Mouse (Mus musculus): ENCODE data around the gene Bbs9. TPM values are rescaled to one million over a fixed set of nuclear protein-coding genes. Genes with fewer than 3 reads are reported as not detected.

Bbs9 gene
- polyA plus RNA-seq, 1 experiment from 2014 or later: 13.4 TPM

DNA sequence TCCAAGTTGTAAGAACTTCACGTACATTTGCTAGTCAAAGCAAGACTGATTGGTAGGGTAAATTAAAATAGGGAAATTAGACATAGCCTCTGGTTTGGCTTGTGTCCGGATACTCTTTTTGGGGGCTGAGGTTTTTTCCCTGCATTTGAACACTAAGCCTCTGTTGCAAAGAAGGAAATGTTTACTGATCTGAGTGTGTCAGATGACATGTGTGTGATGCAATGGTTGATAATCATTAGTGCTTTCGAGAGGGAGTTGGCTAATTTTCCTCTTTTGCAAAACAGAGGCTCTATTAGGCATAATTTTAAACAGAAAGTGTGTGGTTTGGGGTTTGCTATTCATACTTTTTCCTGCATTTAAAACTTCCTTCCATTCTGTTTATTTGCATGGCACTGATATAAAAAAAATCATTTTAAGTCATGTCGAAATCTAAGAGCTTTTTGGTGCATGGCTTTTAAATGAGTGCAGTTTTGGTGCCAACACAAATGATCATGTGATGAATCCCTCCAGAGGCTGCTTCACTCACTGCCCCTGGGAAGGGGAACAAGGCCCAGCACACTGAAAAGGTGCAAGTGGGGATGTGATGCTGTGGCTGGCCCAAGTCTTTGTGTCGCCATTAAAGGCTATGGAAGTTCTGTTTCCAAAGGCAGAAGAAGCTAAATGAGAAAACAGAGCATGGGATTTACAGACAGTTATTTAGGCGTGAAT, 211.4 kb downstream of the Bbs9 start:
- no peak overlapping the region for H3K4me2 ChIP-seq (ENCODE audit: low read depth, low read length)
- no peak overlapping the region for H3K9ac ChIP-seq (ENCODE audit: low read depth, low read length)
- DNase-seq (ENCODE audit: low spot score) (peak; percentile 12), ATAC-seq (ENCODE audit: low read depth) (no peak)
- no peak overlapping the region for H3K4me3 ChIP-seq (ENCODE audit: low read depth, low read length)
- WGBS: 64% methylated on average over 6 of the region's 6 CpGs
- H3K9me3 ChIP-seq (ENCODE audit: control insufficient read depth, low read length): no peaks in the 10 kb centered on the region
- no peaks in the 10 kb centered on the region for H3K36me3 ChIP-seq (ENCODE audit: control insufficient read depth, insufficient read depth, low read length)
- no peak overlapping the region for H3K27ac ChIP-seq (replicated peaks; ENCODE audit: low read depth, low read length)
- H3K27me3 ChIP-seq (replicated peaks; ENCODE audit: control insufficient read depth, insufficient read depth, low read length): no peaks in the 10 kb centered on the region
- H3K4me1 ChIP-seq (ENCODE audit: control insufficient read depth, insufficient read depth, low read length): peaks cover 10% of the 10 kb centered on the region

DNA sequence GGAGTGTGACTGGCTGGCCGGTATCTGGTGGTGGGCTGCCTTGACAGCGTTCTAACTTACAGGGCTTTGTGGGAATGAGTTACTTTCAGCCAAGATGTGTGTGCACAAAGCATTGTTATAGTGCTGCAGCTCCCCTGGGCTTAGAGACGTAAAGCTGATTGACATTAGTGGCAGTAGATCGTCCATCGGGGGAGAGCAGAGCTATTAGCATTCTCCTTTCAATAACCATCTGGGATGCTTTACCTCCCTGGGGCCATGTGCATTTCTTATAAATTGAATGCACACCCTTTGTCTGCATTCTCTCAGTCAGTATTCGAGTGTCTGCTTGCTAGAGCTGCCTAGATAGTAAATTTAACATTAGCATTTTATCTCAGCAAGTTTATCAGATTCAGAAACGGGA, 214.7 kb downstream of the Bbs9 start:
- Histone ChIP-seq H3K27ac (replicated peaks; ENCODE audit: low read depth, low read length) (no peak overlapping the region), H3K27me3 (replicated peaks; ENCODE audit: control insufficient read depth, insufficient read depth, low read length) (0 out of 2 replicates have a peak, but pooled peaks cover 2% of the 10 kb centered on the region), H3K9ac (ENCODE audit: low read depth, low read length) (no peak overlapping the region), H3K36me3 (ENCODE audit: control insufficient read depth, insufficient read depth, low read length) (no peaks in the 10 kb centered on the region), H3K4me2 (ENCODE audit: low read depth, low read length) (no peak overlapping the region), H3K4me3 (ENCODE audit: low read depth, low read length) (no peak overlapping the region), H3K9me3 (ENCODE audit: control insufficient read depth, low read length) (no peaks in the 10 kb centered on the region), H3K4me1 (ENCODE audit: control insufficient read depth, insufficient read depth, low read length) (0 out of 2 replicates have a peak, but pooled peaks cover 6% of the 10 kb centered on the region)
- DNase-seq (ENCODE audit: low spot score): peak; percentile 6
- WGBS: 36% methylated on average over 7 of the region's 7 CpGs
- no peak for ATAC-seq (ENCODE audit: low read depth)

DNA sequence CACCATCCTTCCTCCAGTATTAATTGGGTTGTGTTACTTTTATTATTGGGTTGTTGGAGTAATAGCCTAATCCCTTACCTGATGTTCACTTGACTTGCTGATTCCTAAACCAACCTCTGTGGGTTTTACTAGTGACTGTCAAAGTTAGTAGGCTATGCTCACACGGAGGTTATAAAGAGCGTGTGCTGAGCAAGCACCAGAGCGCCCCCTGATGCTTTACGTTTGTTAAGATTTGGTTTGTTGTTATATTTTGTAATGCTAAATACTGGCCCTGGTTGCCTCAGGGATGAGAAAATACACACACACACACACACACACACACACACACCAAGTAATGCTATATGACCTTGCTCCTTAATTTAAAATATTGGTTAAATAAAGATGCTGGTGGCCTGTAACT, 219.9 kb downstream of the Bbs9 start:
- Histone ChIP-seq H3K36me3 (ENCODE audit: control insufficient read depth, insufficient read depth, low read length) (0 out of 2 replicates have a peak, but pooled peaks cover 3% of the 10 kb centered on the region), H3K9me3 (ENCODE audit: control insufficient read depth, low read length) (no peaks in the 10 kb centered on the region), H3K4me1 (ENCODE audit: control insufficient read depth, insufficient read depth, low read length) (peaks cover 3% of the 10 kb centered on the region; the same call in 1 of the 2 replicates), H3K4me3 (ENCODE audit: low read depth, low read length) (no peak overlapping the region), H3K27ac (replicated peaks; ENCODE audit: low read depth, low read length) (no peak overlapping the region), H3K27me3 (replicated peaks; ENCODE audit: control insufficient read depth, insufficient read depth, low read length) (0 out of 2 replicates have a peak, but pooled peaks cover 5% of the 10 kb centered on the region), H3K4me2 (ENCODE audit: low read depth, low read length) (no peak overlapping the region), H3K9ac (ENCODE audit: low read depth, low read length) (no peak overlapping the region)
- 95% methylated on average over 4 of the region's 4 CpGs for WGBS
- ATAC-seq (ENCODE audit: low read depth) (no peak), DNase-seq (ENCODE audit: low spot score) (no peak)

DNA sequence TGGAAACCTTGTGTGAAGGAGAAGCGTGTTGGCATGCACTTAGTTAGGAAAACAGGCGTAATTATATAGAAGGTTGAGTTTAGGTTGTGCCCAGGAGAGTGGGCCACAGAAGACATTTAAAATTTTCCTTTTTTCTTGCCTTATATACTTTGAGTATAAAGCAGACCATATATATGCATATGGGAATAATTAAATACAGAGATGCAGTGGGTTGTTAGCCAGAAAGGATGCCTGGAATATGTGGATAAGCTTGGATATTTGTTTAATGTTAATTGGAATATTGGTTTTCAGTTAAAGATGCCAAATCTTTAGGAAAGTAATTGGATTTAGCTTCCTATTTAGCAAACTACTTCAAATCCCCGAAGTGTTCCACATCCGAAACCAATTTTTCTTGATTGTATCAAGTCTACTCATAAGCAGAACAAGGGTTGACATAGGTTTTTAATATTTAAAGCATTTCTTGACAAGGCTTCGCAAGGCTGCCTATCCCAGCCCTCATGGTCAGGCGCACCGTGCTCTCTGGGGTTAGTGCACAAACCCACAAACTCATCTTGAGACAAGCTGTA, 221.4 kb downstream of the Bbs9 start:
- Histone ChIP-seq H3K9me3 (ENCODE audit: control insufficient read depth, low read length) (no peaks in the 10 kb centered on the region), H3K36me3 (ENCODE audit: control insufficient read depth, insufficient read depth, low read length) (0 out of 2 replicates have a peak, but pooled peaks cover 3% of the 10 kb centered on the region), H3K4me1 (ENCODE audit: control insufficient read depth, insufficient read depth, low read length) (no peaks in the 10 kb centered on the region; the same call in 1 of the 2 replicates), H3K9ac (ENCODE audit: low read depth, low read length) (no peak overlapping the region), H3K4me3 (ENCODE audit: low read depth, low read length) (no peak overlapping the region), H3K27ac (replicated peaks; ENCODE audit: low read depth, low read length) (no peak overlapping the region), H3K27me3 (replicated peaks; ENCODE audit: control insufficient read depth, insufficient read depth, low read length) (0 out of 2 replicates have a peak, but pooled peaks cover 5% of the 10 kb centered on the region), H3K4me2 (ENCODE audit: low read depth, low read length) (no peak overlapping the region)
- 43% methylated on average over 7 of the region's 7 CpGs for WGBS
- DNase-seq (ENCODE audit: low spot score) (peak; percentile 76), ATAC-seq (ENCODE audit: low read depth) (peak; percentile 65; the same call in 1 of the 2 replicates)

DNA sequence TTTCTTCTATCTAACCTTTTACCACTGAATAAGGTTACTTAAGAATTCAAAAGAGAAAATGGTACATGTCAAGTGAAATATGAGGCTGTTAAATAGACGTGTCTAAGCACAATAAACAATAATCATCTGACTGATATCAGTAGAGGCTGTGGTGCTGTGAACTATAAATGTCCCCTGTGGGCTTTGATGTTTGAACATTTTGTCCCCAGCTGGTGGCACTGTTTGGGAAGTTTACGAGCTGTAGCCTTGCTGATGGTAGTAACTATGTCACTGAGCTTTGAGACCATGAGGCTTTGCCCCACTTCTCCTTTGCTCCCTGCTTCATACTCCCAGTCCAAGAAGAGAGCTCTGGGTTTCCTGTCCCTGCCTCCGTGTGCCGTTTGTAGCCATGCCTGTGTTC, 222.3 kb downstream of the Bbs9 start:
- H3K27ac ChIP-seq (replicated peaks; ENCODE audit: low read depth, low read length): no peak overlapping the region
- ATAC-seq (ENCODE audit: low read depth) (no peak), DNase-seq (ENCODE audit: low spot score) (no peak)
- no peak overlapping the region for H3K9ac ChIP-seq (ENCODE audit: low read depth, low read length)
- no peak overlapping the region for H3K4me3 ChIP-seq (ENCODE audit: low read depth, low read length)
- H3K36me3 ChIP-seq (ENCODE audit: control insufficient read depth, insufficient read depth, low read length): 0 out of 2 replicates have a peak, but pooled peaks cover 3% of the 10 kb centered on the region
- 0 out of 2 replicates have a peak, but pooled peaks cover 5% of the 10 kb centered on the region for H3K27me3 ChIP-seq (replicated peaks; ENCODE audit: control insufficient read depth, insufficient read depth, low read length)
- H3K9me3 ChIP-seq (ENCODE audit: control insufficient read depth, low read length): no peaks in the 10 kb centered on the region
- WGBS: 61% methylated on average over 4 of the region's 4 CpGs
- H3K4me1 ChIP-seq (ENCODE audit: control insufficient read depth, insufficient read depth, low read length): no peaks in the 10 kb centered on the region; the same call in 1 of the 2 replicates
- no peak overlapping the region for H3K4me2 ChIP-seq (ENCODE audit: low read depth, low read length)

DNA sequence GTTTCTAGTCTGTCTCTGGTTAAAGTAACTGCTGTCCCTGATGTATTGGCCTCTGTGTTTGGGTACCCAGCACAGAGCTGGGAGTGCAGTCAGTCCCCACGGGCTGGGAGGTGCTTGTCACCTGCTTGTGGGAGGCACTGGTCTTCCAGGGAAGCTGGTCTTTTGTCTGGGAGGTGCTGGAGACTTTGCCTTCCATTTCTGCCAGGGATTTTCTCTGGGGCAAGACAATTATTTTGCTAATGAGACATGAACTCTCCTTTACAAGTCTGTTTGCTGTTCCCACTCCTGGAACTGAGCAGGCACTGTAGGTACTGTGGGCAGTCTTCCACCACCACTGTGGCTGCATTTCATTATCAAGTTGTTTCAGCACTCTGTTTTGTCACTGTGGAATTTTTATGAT, 223.0 kb downstream of the Bbs9 start:
- Histone ChIP-seq H3K36me3 (ENCODE audit: control insufficient read depth, insufficient read depth, low read length) (0 out of 2 replicates have a peak, but pooled peaks cover 3% of the 10 kb centered on the region), H3K27ac (replicated peaks; ENCODE audit: low read depth, low read length) (no peak overlapping the region), H3K9ac (ENCODE audit: low read depth, low read length) (no peak overlapping the region), H3K4me3 (ENCODE audit: low read depth, low read length) (no peak overlapping the region), H3K4me1 (ENCODE audit: control insufficient read depth, insufficient read depth, low read length) (no peaks in the 10 kb centered on the region; the same call in 1 of the 2 replicates), H3K4me2 (ENCODE audit: low read depth, low read length) (no peak overlapping the region), H3K9me3 (ENCODE audit: control insufficient read depth, low read length) (peaks cover 4% of the 10 kb centered on the region), H3K27me3 (replicated peaks; ENCODE audit: control insufficient read depth, insufficient read depth, low read length) (0 out of 2 replicates have a peak, but pooled peaks cover 5% of the 10 kb centered on the region)
- ATAC-seq (ENCODE audit: low read depth) (no peak), DNase-seq (ENCODE audit: low spot score) (no peak)
- 6% methylated on average over 1 of the region's 1 CpGs for WGBS

DNA sequence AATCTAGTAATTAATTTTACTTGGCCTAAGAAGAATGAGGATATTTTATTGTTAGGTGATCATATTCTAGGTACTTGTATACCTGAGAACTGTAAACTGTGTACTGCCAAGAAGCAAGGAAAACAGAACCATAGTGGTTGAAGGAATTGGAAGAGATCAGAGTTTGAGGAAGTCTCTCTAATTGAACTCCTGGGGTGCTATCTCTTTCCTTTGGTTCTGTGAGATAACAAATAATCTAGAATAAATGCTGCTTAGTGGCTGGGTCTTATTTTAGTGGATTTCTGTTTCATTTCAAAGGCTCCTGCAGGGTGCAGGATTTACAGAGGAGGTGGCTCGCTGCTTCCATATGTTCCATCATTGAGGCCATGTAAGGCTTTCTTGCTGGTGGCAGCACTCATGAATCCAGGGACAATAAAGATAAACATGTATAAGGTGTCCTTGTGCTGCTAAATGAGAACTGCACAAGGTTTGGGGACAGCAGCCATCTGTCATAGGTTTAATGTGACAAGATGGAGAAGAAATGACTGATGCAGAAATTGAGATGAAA, 226.6 kb downstream of the Bbs9 start:
- no peak overlapping the region for H3K4me3 ChIP-seq (ENCODE audit: low read depth, low read length)
- H3K9ac ChIP-seq (ENCODE audit: low read depth, low read length): no peak overlapping the region
- no peak overlapping the region for H3K4me2 ChIP-seq (ENCODE audit: low read depth, low read length)
- DNase-seq (ENCODE audit: low spot score): no peak
- H3K27me3 ChIP-seq (replicated peaks; ENCODE audit: control insufficient read depth, insufficient read depth, low read length): 0 out of 2 replicates have a peak, but pooled peaks cover 3% of the 10 kb centered on the region
- no peaks in the 10 kb centered on the region; the same call in 1 of the 2 replicates for H3K4me1 ChIP-seq (ENCODE audit: control insufficient read depth, insufficient read depth, low read length)
- H3K36me3 ChIP-seq (ENCODE audit: control insufficient read depth, insufficient read depth, low read length): 0 out of 2 replicates have a peak, but pooled peaks cover 3% of the 10 kb centered on the region
- no peak overlapping the region for H3K27ac ChIP-seq (replicated peaks; ENCODE audit: low read depth, low read length)
- no peak for ATAC-seq (ENCODE audit: low read depth)
- peaks cover 9% of the 10 kb centered on the region for H3K9me3 ChIP-seq (ENCODE audit: control insufficient read depth, low read length)
- WGBS: 80% methylated on average over 1 of the region's 1 CpGs

DNA sequence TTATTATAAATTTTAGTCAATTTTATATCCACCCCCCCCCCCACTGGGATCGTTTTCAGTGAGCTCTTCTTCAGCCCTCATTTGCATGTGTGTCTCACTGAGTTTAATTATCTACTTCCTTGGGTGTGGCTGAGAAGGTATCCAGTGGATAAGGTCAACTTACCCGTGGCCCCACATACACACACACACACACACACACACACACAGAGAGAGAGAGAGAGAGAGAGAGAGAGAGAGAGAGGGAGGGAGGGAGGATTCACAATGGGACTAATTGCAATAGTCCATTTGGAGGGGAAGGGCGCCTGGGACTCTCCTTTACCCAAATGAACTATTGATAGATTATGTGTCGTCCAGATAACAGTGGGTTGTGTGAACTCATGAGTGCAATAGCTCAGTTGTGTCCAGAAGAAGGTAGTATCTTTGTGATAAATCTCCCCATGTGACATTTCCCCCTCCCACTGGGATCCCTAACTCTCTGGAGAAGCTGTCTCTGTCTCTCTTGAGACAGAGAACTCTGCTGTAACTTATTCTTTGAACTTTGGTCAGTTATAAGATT, 227.4 kb downstream of the Bbs9 start:
- no peak for ATAC-seq (ENCODE audit: low read depth)
- Histone ChIP-seq H3K4me3 (ENCODE audit: low read depth, low read length) (no peak overlapping the region), H3K4me1 (ENCODE audit: control insufficient read depth, insufficient read depth, low read length) (no peaks in the 10 kb centered on the region; the same call in 1 of the 2 replicates), H3K9ac (ENCODE audit: low read depth, low read length) (no peak overlapping the region), H3K4me2 (ENCODE audit: low read depth, low read length) (no peak overlapping the region), H3K36me3 (ENCODE audit: control insufficient read depth, insufficient read depth, low read length) (0 out of 2 replicates have a peak, but pooled peaks cover 3% of the 10 kb centered on the region), H3K27me3 (replicated peaks; ENCODE audit: control insufficient read depth, insufficient read depth, low read length) (0 out of 2 replicates have a peak, but pooled peaks cover 6% of the 10 kb centered on the region), H3K9me3 (ENCODE audit: control insufficient read depth, low read length) (peaks cover 9% of the 10 kb centered on the region), H3K27ac (replicated peaks; ENCODE audit: low read depth, low read length) (no peak overlapping the region)
- WGBS: 86% methylated on average over 4 of the region's 4 CpGs
- no peak for DNase-seq (ENCODE audit: low spot score)
